Mouse (Mus musculus) spleen, adult 2 months (tissue): Measurements from ENCODE around the gene Ifnab. TPM values are rescaled to one million over a fixed set of nuclear protein-coding genes. Genes with fewer than 3 reads are reported as not detected.

Experiments
- DNase-seq, 2 experiments: peaks; one replicate each; pipeline versions ENCODE4 v3.0.0 to v3.0.0-alpha.2; 2012 to 2021; ENCODE audit warnings: low spot score in 2 of 2, low read depth in 1 of 2
- H3K27ac ChIP-seq: fragments of 200-500 bp; 2 replicates; pipeline ENCODE4 v1.5.1; 2012; ENCODE audit warnings: low read length, inconsistent platforms; ENCODE audit not compliant: insufficient read depth
- H3K27me3 ChIP-seq: fragments of 200-500 bp; 2 replicates; pipeline ENCODE4 v1.6.1; 2012; ENCODE audit warnings: mild to moderate bottlenecking, moderate library complexity, low read length, inconsistent platforms; ENCODE audit not compliant: control insufficient read depth, insufficient read depth
- H3K36me3 ChIP-seq: fragments of 200-500 bp; 2 replicates; pipeline ENCODE4 v1.6.1; 2012; ENCODE audit warnings: mild to moderate bottlenecking, low read length, inconsistent platforms; ENCODE audit not compliant: control insufficient read depth, insufficient read depth
- H3K4me1 ChIP-seq: fragments of 200-500 bp; 2 replicates; pipeline ENCODE4 v1.6.1; 2011; ENCODE audit warnings: inconsistent platforms; ENCODE audit not compliant: control insufficient read depth, insufficient read depth, insufficient read length
- H3K4me3 ChIP-seq: fragments of 200-500 bp; 2 replicates; pipeline ENCODE4 v1.5.1; 2011; ENCODE audit warnings: mild to moderate bottlenecking, inconsistent platforms; ENCODE audit not compliant: insufficient read depth, insufficient read length; ENCODE audit errors: extremely low read depth
- CTCF ChIP-seq: fragments of 200-500 bp; IDR thresholded peaks from 2 replicates; pipeline ENCODE4 v1.5.1; 2011; ENCODE audit warnings: mild to moderate bottlenecking, inconsistent platforms; ENCODE audit not compliant: insufficient read depth, insufficient read length, insufficient replicate concordance; ENCODE audit errors: extremely low read depth
- POLR2A ChIP-seq: fragments of 200-500 bp; IDR thresholded peaks from 2 replicates; pipeline ENCODE4 v1.6.1; 2011; ENCODE audit warnings: low read depth, low read length, inconsistent platforms
- WGBS: fragments of 180-500 bp; shearing (Covaris S2); methylation state at CpG from one replicate; pipeline ENCODE4 v1.1.7; 2018; 5-methylcytosine and 5-hydroxymethylcytosine counted together
- polyA plus RNA-seq: library from polyadenylated mRNA; depleted of rRNA; stranded (reverse); fragments of >200 nt; gene quantifications from 2 replicates; pipeline ENCODE4 v1.2.3, GENCODE M21; 2012

The Ifnab gene
- polyA plus RNA-seq, 1 experiment, result not detected

DNA sequence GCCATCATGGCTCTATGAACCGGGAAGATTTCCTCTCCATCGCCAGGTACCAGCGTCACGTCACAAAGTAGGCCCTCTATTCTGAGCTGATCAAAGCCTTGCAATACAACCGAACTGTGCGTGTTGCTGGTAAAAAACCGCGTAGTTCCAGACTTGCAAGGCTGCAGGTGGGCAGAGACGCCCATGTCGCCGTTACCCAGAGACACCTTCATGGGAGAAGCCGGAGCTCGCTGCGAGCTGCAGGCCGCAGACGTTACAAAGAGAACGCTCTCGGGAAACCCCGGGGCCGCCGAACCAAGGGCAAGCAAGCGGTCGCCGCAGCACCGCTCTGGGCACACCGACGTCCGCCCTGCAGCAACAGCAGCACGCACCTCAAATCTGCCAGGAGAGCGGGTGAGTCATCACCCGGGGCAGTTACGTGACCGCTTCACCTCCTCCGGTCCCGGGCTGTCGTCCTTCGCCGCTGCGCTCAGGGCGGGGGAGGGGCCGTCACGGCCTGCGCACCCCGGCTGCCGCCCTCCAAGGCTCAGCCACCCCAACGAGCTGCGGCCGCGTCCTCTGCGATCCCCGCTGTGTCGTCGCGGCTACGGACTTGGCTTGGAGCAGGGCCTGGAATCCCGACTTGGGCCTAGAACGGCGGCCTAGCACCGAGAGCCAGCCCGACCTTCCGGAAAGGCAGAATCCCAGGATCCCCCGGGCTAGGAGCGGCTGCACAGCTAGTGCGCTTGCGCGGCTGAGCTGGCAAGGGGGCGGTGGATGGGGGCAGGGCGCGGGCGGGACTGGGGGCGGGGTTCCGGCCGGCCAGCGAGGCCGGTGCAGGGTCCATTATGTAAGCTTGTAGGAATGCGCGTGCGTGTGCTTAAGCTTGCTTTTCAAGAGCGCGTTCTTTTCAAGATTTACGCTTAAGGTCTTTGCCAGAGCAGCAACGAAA is 30.9 kb upstream of the Ifnab start, which contains the start of the genes Gm26566 and Klhl9:
Gm26566 (plus strand) TSS at position 15 of the 931 bp plus-strand sequence.
Klhl9 (minus strand) TSS at position 675 of the 931 bp plus-strand sequence.
- Histone ChIP-seq H3K4me1 (peaks cover 10% of the 10 kb centered on the region), H3K36me3 (peaks cover 2% of the 10 kb centered on the region; the same call in 1 of the 2 replicates), H3K4me3 (peak within 1 kb of the TSS; percentile 94), H3K27me3 (no peaks in the 10 kb centered on the region), H3K27ac (peak within 1 kb of the TSS; percentile 94)
- under 1% methylated on average over 81 of the region's 82 CpGs for WGBS
- TF ChIP-seq POLR2A (peak; percentile 71), CTCF (no peak)
- peak; percentile 59 to 79 for DNase-seq

DNA sequence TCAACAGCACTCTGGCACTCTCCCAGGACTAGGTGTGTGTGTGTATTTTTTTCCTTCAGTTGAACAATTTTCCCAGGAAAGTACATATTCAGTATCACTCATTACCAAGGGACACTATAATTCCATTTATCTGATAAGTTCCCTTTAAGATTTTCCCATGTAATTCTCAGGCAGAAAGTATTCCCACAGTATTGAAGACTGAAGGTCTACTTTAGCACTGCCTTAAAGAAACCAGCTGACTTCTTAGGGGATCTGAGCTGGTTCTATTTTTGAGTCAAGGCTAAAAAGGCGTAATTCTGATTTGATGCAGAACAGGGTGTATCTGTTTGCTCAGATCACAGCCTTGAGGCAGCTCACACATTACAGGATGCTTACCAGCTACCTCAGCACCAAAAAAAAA is 27.6 kb upstream of the Ifnab start:
- TF ChIP-seq POLR2A, result no peak
- no peak for TF ChIP-seq CTCF
- H3K27me3 ChIP-seq, result no peaks in the 10 kb centered on the region
- 48% methylated on average over 1 of the region's 1 CpGs for WGBS
- H3K27ac ChIP-seq, result no peak overlapping the region
- H3K36me3 ChIP-seq, result peaks cover 3% of the 10 kb centered on the region; the same call in 1 of the 2 replicates
- no peak overlapping the region; the same call in 1 of the 2 replicates for H3K4me3 ChIP-seq
- no peak for DNase-seq
- peaks cover 8% of the 10 kb centered on the region for H3K4me1 ChIP-seq

GRCm38 (mm10) chr4:88715059-88715458 is 23.9 kb upstream of the Ifnab start:
- Histone ChIP-seq H3K27me3 (no peaks in the 10 kb centered on the region), H3K27ac (no peak overlapping the region), H3K4me1 (no peaks in the 10 kb centered on the region; the same call in 1 of the 2 replicates), H3K4me3 (no peak overlapping the region), H3K36me3 (peaks cover 3% of the 10 kb centered on the region; the same call in 1 of the 2 replicates)
- no peak for DNase-seq
- no peak for TF ChIP-seq POLR2A
- TF ChIP-seq CTCF, result no peak

DNA sequence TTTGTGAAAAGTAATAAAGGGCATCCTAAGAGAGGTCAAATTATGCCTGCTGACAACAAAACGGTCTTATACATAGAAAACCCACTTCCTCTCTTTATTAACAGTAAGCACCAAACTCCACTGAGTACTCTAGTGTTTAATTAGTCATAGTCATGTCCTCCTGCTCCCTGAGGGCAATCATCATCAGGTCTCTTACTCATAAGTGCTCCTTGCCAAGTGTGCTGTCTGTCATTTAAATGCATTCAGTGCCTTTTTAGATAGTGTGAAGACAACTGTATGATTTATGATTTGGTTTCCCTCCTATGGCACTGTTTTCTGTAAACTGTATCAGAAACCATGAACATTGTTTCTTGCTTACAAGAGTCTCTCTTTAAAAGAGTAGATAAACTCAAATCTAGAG is 23.1 kb upstream of the Ifnab start:
- WGBS, result 40% methylated on average over 1 of the region's 1 CpGs
- H3K27ac ChIP-seq, result no peak overlapping the region
- TF ChIP-seq CTCF (no peak), POLR2A (no peak)
- H3K4me1 ChIP-seq, result no peaks in the 10 kb centered on the region; the same call in 1 of the 2 replicates
- no peak overlapping the region for H3K4me3 ChIP-seq
- H3K27me3 ChIP-seq, result no peaks in the 10 kb centered on the region
- DNase-seq, result no peak
- peaks cover 3% of the 10 kb centered on the region; the same call in 1 of the 2 replicates for H3K36me3 ChIP-seq

- no peaks in the 10 kb centered on the region for H3K36me3 ChIP-seq
- H3K27ac ChIP-seq, result no peak overlapping the region
- no peak for TF ChIP-seq CTCF
- TF ChIP-seq POLR2A, result no peak
- DNase-seq, result no peak
- H3K4me3 ChIP-seq, result no peak overlapping the region
- WGBS, result 89% methylated on average over 1 of the region's 1 CpGs
- H3K4me1 ChIP-seq, result peaks cover 6% of the 10 kb centered on the region
- H3K27me3 ChIP-seq, result no peaks in the 10 kb centered on the region
These were observed 16.1 kb upstream of the Ifnab start for GRCm38 (mm10) chr4:88707128-88707826.

- Histone ChIP-seq H3K27me3 (no peaks in the 10 kb centered on the region), H3K4me3 (no peak overlapping the region), H3K36me3 (no peaks in the 10 kb centered on the region), H3K4me1 (peaks cover 6% of the 10 kb centered on the region), H3K27ac (no peak overlapping the region)
- 5% methylated on average over 3 of the region's 3 CpGs for WGBS
- TF ChIP-seq POLR2A (no peak), CTCF (no peak)
- peak in 1 of 2 experiments; percentile 35 for DNase-seq
These were observed 14.8 kb upstream of the Ifnab start for GRCm38 (mm10) chr4:88705924-88706323.

DNA sequence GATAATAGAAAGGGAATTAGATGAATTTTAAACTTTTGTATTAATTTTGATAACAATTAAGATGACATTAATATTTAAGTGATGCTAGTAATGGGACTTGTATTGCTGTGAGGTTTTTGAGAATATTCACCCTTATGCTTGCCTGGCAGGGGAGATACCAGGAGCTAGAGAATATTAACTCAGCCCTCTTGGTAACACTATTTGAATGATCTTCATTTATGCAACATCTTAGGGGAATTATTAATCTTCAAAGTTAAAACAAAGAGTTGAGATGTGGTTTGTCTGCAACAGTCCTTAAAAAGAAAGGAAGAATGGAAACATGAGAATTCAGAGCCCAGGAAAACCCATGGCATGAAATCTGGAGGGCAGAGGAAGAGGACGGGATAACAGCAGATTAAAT is 8.1 kb upstream of the Ifnab start:
- TF ChIP-seq POLR2A (no peak), CTCF (no peak)
- WGBS, result 89% methylated on average over 1 of the region's 1 CpGs
- Histone ChIP-seq H3K4me3 (no peak overlapping the region), H3K27ac (no peak overlapping the region), H3K4me1 (no peaks in the 10 kb centered on the region), H3K36me3 (no peaks in the 10 kb centered on the region), H3K27me3 (peaks cover 1% of the 10 kb centered on the region; the same call in 1 of the 2 replicates)
- no peak for DNase-seq
